Mouse (Mus musculus) kidney, embryonic 15.5 days (tissue): ENCODE measurements around the gene Rcsd1. TPM values are rescaled to one million over a fixed set of nuclear protein-coding genes. Genes with fewer than 3 reads are reported as not detected.

Experiments
- ATAC-seq: fragments of 200-750 bp; cut with Nextera tagmentation; replicated peaks from 2 replicates; pipeline ENCODE4 v1.8.0; 2017; ENCODE audit warnings: moderate TSS enrichment; ENCODE audit not compliant: low FRiP score
- H3K27ac ChIP-seq: fragments of 300-500 bp; sonication (generic); 2 replicates; pipeline ENCODE4 v1.5.1; 2015; ENCODE audit warnings: mild to moderate bottlenecking, inconsistent platforms
- H3K27me3 ChIP-seq: fragments of 300-500 bp; sonication (generic); 2 replicates; pipeline ENCODE4 v1.6.1; 2015; ENCODE audit warnings: inconsistent platforms
- H3K36me3 ChIP-seq: fragments of 300-500 bp; sonication (generic); 2 replicates; pipeline ENCODE4 v1.6.1; 2015; ENCODE audit warnings: inconsistent platforms
- H3K4me1 ChIP-seq: fragments of 300-500 bp; sonication (generic); 2 replicates; pipeline ENCODE4 v1.6.1; 2015; ENCODE audit warnings: inconsistent platforms
- H3K4me2 ChIP-seq: fragments of 300-500 bp; sonication (generic); 2 replicates; pipeline ENCODE4 v1.6.1; 2015; ENCODE audit warnings: moderate library complexity, mild to moderate bottlenecking, inconsistent platforms
- H3K4me3 ChIP-seq: fragments of 300-500 bp; sonication (generic); replicated peaks from 2 replicates; pipeline ENCODE4 v1.5.1; 2015; ENCODE audit warnings: mild to moderate bottlenecking, inconsistent platforms
- H3K9ac ChIP-seq: fragments of 300-500 bp; sonication (generic); 2 replicates; pipeline ENCODE4 v1.6.1; 2015; ENCODE audit warnings: mild to moderate bottlenecking, inconsistent platforms
- H3K9me3 ChIP-seq: fragments of 300-500 bp; sonication (generic); replicated peaks from 2 replicates; pipeline ENCODE4 v1.6.1; 2016; ENCODE audit warnings: inconsistent platforms
- WGBS: fragments of 180-500 bp; shearing (Covaris S2); methylation state at CpG from one replicate; pipeline ENCODE4 v1.1.7; 2015; ENCODE audit warnings: mixed read lengths; 5-methylcytosine and 5-hydroxymethylcytosine counted together
- polyA plus RNA-seq: library from polyadenylated mRNA; unstranded; fragments of >200 nt; fragmentation: Nextera tagmentation; extraction: Ambion mirVana; gene quantifications from 2 replicates; pipeline ENCODE4 v1.2.1, GENCODE M21; 2015

Rcsd1 gene
- polyA plus RNA-seq, 1 experiment from 2014 or later = 57.8 TPM

- Histone ChIP-seq H3K27ac (no peak overlapping the region), H3K27me3 (no peaks in the 10 kb centered on the region)
These were observed 2.4 kb upstream of the Rcsd1 start for GRCm38 (mm10) chr1:165711914-165712313.

GRCm38 (mm10) chr1:165708686-165709380 lies 724 bp downstream of the Rcsd1 start:
- no peak for ATAC-seq

More at GRCm38 (mm10) chr1:165711914-165712313, 2.4 kb upstream of the Rcsd1 start:
- Histone ChIP-seq H3K4me2 (no peak overlapping the region), H3K9ac (no peak overlapping the region), H3K36me3 (no peaks in the 10 kb centered on the region), H3K4me3 (no peak overlapping the region), H3K9me3 (no peaks in the 10 kb centered on the region), H3K4me1 (peaks cover 37% of the 10 kb centered on the region)
- ATAC-seq = no peak
- 91% methylated on average over 5 of the region's 5 CpGs for WGBS

GRCm38 (mm10) chr1:165707640-165708322 lies 1.8 kb downstream of the Rcsd1 start:
- H3K27me3 ChIP-seq = no peaks in the 10 kb centered on the region
- peak overlapping the region; percentile 66 for H3K9ac ChIP-seq
- peak overlapping the region; percentile 87 for H3K27ac ChIP-seq
- H3K4me3 ChIP-seq = peak overlapping the region; percentile 74
- no peaks in the 10 kb centered on the region for H3K36me3 ChIP-seq
- ATAC-seq = peak; percentile 89
- no peaks in the 10 kb centered on the region for H3K9me3 ChIP-seq
- WGBS = 1% methylated on average over 47 of the region's 47 CpGs
- H3K4me1 ChIP-seq = peaks cover 64% of the 10 kb centered on the region
- peak overlapping the region; percentile 80 for H3K4me2 ChIP-seq

More at GRCm38 (mm10) chr1:165708686-165709380, 724 bp downstream of the Rcsd1 start:
- Histone ChIP-seq H3K4me2 (peak overlapping the region; percentile 80), H3K27ac (peak overlapping the region; percentile 87), H3K4me3 (peak overlapping the region; percentile 74), H3K27me3 (no peaks in the 10 kb centered on the region), H3K9me3 (no peaks in the 10 kb centered on the region), H3K36me3 (no peaks in the 10 kb centered on the region), H3K4me1 (peaks cover 55% of the 10 kb centered on the region), H3K9ac (peak overlapping the region; percentile 66; the same call in 1 of the 2 replicates)
- WGBS = 30% methylated on average over 9 of the region's 9 CpGs

- ATAC-seq = no peak
- Histone ChIP-seq H3K4me2 (peak overlapping the region; percentile 80), H3K9me3 (no peaks in the 10 kb centered on the region), H3K27me3 (no peaks in the 10 kb centered on the region), H3K36me3 (no peaks in the 10 kb centered on the region), H3K9ac (peak overlapping the region; percentile 66), H3K4me3 (peak overlapping the region; percentile 74), H3K27ac (peak overlapping the region; percentile 87), H3K4me1 (peaks cover 69% of the 10 kb centered on the region)
- WGBS = 16% methylated on average over 10 of the region's 10 CpGs
These were observed 2.3 kb downstream of the Rcsd1 start for GRCm38 (mm10) chr1:165707241-165707639.

- no peaks in the 10 kb centered on the region for H3K9me3 ChIP-seq
- no peaks in the 10 kb centered on the region for H3K36me3 ChIP-seq
- peak overlapping the region; percentile 66 for H3K9ac ChIP-seq
- peaks cover 77% of the 10 kb centered on the region for H3K4me1 ChIP-seq
- peak overlapping the region; percentile 80 for H3K4me2 ChIP-seq
- peak overlapping the region; percentile 87 for H3K27ac ChIP-seq
- no peaks in the 10 kb centered on the region for H3K27me3 ChIP-seq
- WGBS = 52% methylated on average over 4 of the region's 4 CpGs
- peak overlapping the region; percentile 74 for H3K4me3 ChIP-seq
- ATAC-seq = no peak
These were observed 3.1 kb downstream of the Rcsd1 start for GRCm38 (mm10) chr1:165706492-165706891.

GRCm38 (mm10) chr1:165705868-165706348 lies 3.6 kb downstream of the Rcsd1 start:
- Histone ChIP-seq H3K36me3 (no peaks in the 10 kb centered on the region), H3K4me3 (peak overlapping the region; percentile 74), H3K4me2 (peak overlapping the region; percentile 80), H3K9me3 (no peaks in the 10 kb centered on the region), H3K4me1 (peaks cover 82% of the 10 kb centered on the region), H3K27ac (peak overlapping the region; percentile 87), H3K27me3 (no peaks in the 10 kb centered on the region), H3K9ac (no peak overlapping the region; the same call in 1 of the 2 replicates)
- ATAC-seq = no peak
- 78% methylated on average over 7 of the region's 7 CpGs for WGBS

GRCm38 (mm10) chr1:165705368-165705767 lies 4.2 kb downstream of the Rcsd1 start:
- H3K4me2 ChIP-seq = peak overlapping the region; percentile 80
- H3K4me1 ChIP-seq = peaks cover 88% of the 10 kb centered on the region
- WGBS = 61% methylated on average over 6 of the region's 6 CpGs
- no peaks in the 10 kb centered on the region for H3K9me3 ChIP-seq
- no peak for ATAC-seq
- H3K36me3 ChIP-seq = no peaks in the 10 kb centered on the region
- 0 out of 2 replicates have a peak overlapping the region, but pooled peaks have one; percentile 74 for H3K4me3 ChIP-seq
- H3K27ac ChIP-seq = 0 out of 2 replicates have a peak overlapping the region, but pooled peaks have one; percentile 20
- H3K27me3 ChIP-seq = no peaks in the 10 kb centered on the region
- no peak overlapping the region for H3K9ac ChIP-seq

GRCm38 (mm10) chr1:165704841-165705240 lies 4.7 kb downstream of the Rcsd1 start:
- no peak overlapping the region for H3K4me3 ChIP-seq
- peaks cover 90% of the 10 kb centered on the region for H3K4me1 ChIP-seq
- H3K4me2 ChIP-seq = peak overlapping the region; percentile 80
- H3K9me3 ChIP-seq = no peaks in the 10 kb centered on the region
- H3K36me3 ChIP-seq = no peaks in the 10 kb centered on the region
- peak overlapping the region; percentile 20; the same call in 1 of the 2 replicates for H3K27ac ChIP-seq
- no peaks in the 10 kb centered on the region for H3K27me3 ChIP-seq
- H3K9ac ChIP-seq = no peak overlapping the region
- ATAC-seq = no peak
- WGBS = 79% methylated on average over 3 of the region's 3 CpGs

- Histone ChIP-seq H3K36me3 (peaks cover 4% of the 10 kb centered on the region), H3K27me3 (no peaks in the 10 kb centered on the region), H3K9ac (peak overlapping the region; percentile 35; the same call in 1 of the 2 replicates), H3K4me3 (peak overlapping the region; percentile 18), H3K9me3 (no peaks in the 10 kb centered on the region), H3K27ac (peak overlapping the region; percentile 74), H3K4me2 (peak overlapping the region; percentile 53), H3K4me1 (peaks cover 78% of the 10 kb centered on the region)
- ATAC-seq = peak; percentile 61
- WGBS = 10% methylated on average over 19 of the region's 19 CpGs
These were observed 7.1 kb downstream of the Rcsd1 start for GRCm38 (mm10) chr1:165702221-165703031.

GRCm38 (mm10) chr1:165701562-165701961 lies 8.0 kb downstream of the Rcsd1 start:
- Histone ChIP-seq H3K4me2 (peak overlapping the region; percentile 53; the same call in 1 of the 2 replicates), H3K9ac (no peak overlapping the region), H3K27me3 (no peaks in the 10 kb centered on the region), H3K4me1 (peaks cover 77% of the 10 kb centered on the region), H3K27ac (peak overlapping the region; percentile 74), H3K9me3 (no peaks in the 10 kb centered on the region), H3K36me3 (peaks cover 4% of the 10 kb centered on the region), H3K4me3 (no peak overlapping the region)
- no peak; the same call in 1 of the 2 replicates for ATAC-seq
- WGBS = 25% methylated on average over 9 of the region's 9 CpGs

GRCm38 (mm10) chr1:165700933-165701518 lies 8.5 kb downstream of the Rcsd1 start:
- Histone ChIP-seq H3K9ac (no peak overlapping the region), H3K4me3 (no peak overlapping the region), H3K27ac (peak overlapping the region; percentile 69), H3K27me3 (no peaks in the 10 kb centered on the region), H3K36me3 (peaks cover 4% of the 10 kb centered on the region), H3K9me3 (no peaks in the 10 kb centered on the region), H3K4me2 (peak overlapping the region; percentile 53; the same call in 1 of the 2 replicates), H3K4me1 (peaks cover 77% of the 10 kb centered on the region)
- ATAC-seq = peak; percentile 49
- WGBS = 37% methylated on average over 6 of the region's 6 CpGs
